8 mouse cellular contexts compared by ENCODE assay signal in the genomic region with DNA sequence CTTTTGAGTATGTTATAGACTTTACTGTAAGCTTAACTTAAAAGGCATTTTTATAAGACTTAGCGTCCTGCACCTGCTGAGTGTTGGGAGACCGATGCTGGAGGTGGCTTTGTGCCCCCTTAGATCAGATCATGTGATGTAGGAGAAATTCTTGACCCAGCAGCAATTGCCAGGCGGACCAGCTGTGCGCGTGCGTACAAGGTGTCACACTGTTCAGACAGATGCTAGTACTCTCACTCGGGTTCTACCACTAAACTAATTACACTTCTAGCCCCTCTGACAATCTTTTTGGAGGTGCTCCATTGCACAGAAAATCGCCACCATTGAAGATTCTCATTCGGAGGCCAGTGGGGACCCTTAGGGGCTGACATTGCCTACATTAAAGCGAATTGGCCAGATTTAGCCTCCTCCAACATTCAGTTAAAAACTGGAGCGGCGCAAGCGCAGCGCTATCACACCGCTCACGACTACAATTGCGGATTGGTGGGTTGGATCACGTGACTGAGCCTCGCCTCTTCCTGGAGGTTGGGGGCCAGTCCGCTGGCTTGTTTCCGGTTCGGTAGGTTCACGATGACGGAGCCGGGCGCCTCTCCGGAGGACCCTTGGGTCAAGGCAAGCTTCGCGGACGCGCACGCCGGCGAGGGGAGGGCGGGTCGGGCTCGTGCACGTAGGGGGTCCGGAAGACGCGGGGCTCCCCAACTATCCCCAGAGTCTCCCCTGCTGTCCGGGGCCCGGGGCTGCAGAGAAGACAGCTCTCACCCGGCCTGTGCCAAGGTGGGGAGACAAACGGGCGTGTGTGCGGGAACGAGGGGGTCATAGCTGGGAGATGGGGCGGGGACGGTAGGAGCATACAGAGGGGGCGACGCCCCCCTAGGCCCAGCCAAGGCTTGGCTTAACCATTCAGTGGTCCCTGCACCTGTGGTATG. TPM values are rescaled to one million over a fixed set of nuclear protein-coding genes. Genes with fewer than 3 reads are reported as not detected.
DNase-seq lines count a peak whose midpoint lies in the region; ATAC-seq and TF ChIP-seq lines count a peak whose summit lies in the region.

Gene Mlx (plus strand): TSS at position 522 of the 926 bp plus-strand sequence.

- H3K9me3 ChIP-seq in MEL (replicated peaks; ENCODE audit: insufficient read depth, low read length) = no peaks in the 10 kb centered on the region
- no peaks in the 10 kb centered on the region for H3K9me3 ChIP-seq in lung, embryonic 16.5 days (ENCODE audit: control insufficient read depth, low read length)

- peak within 1 kb of the TSS; percentile 77 to 80 for H3K4me3 ChIP-seq in MEL (ENCODE audit: control insufficient read depth in 1 of 2, insufficient read depth in 1 of 2, low read depth in 2 of 2, low read length in 2 of 2)
- H3K4me3 ChIP-seq in cerebellum, adult 2 months (replicated peaks; ENCODE audit: insufficient read depth, low read depth, low read length) = peak within 1 kb of the TSS; percentile 71
- H3K4me3 ChIP-seq in lung, embryonic 16.5 days (ENCODE audit: low read length) = peak within 1 kb of the TSS; percentile 88

- TF ChIP-seq CTCF in MEL (IDR thresholded peaks at IDR 0.05 in 2 of 3, conservative IDR thresholded peaks at IDR 0.05 in 1 of 3; ENCODE audit: control insufficient read depth in 1 of 3, insufficient read depth in 1 of 3, low read depth in 2 of 3, low read length in 3 of 3, poor library complexity in 1 of 3, severe bottlenecking in 1 of 3) = no peak
- TF ChIP-seq CTCF in cerebellum, adult 2 months (IDR thresholded peaks at IDR 0.05; ENCODE audit: borderline replicate concordance, insufficient read depth, low read depth, low read length) = no peak

- ATAC-seq in hematopoietic stem cell, adult 5-6 weeks (replicated peaks in 1 of 2; ENCODE audit: insufficient read depth in 1 of 2, low FRiP score in 2 of 2, low TSS enrichment in 1 of 2, low read depth in 1 of 2, poor library complexity in 2 of 2, severe bottlenecking in 2 of 2) = peak; percentile 70 to 78
- peak; percentile 85 for ATAC-seq in lung, embryonic 16.5 days (ENCODE audit: low read depth)

- TF ChIP-seq POLR2A in MEL (IDR thresholded peaks at IDR 0.05; ENCODE audit: control insufficient read depth in 1 of 2, insufficient read depth in 1 of 2, low read depth in 1 of 2, low read length in 2 of 2, poor library complexity in 1 of 2) = peak; percentile 72 to 90
- peak; percentile 75; the same call in 1 of the 2 replicates for TF ChIP-seq POLR2A in cerebellum, adult 2 months (IDR thresholded peaks at IDR 0.05; ENCODE audit: borderline replicate concordance, insufficient read depth, low read length)

- H3K27ac ChIP-seq in MEL (ENCODE audit: control insufficient read depth, low read depth, low read length) = peak within 1 kb of the TSS; percentile 66
- peak within 1 kb of the TSS; percentile 30 for H3K27ac ChIP-seq in cerebellum, adult 2 months (ENCODE audit: insufficient read depth, low read length)
- H3K27ac ChIP-seq in lung, embryonic 16.5 days (ENCODE audit: low read length) = peak within 1 kb of the TSS; percentile 89

- TF ChIP-seq EP300 in MEL (IDR thresholded peaks at IDR 0.05; ENCODE audit: low read depth in 1 of 2, low read length in 2 of 2) = no peak

- no peak for TF ChIP-seq RAD21 in MEL (IDR thresholded peaks at IDR 0.05; ENCODE audit: low read depth, low read length)

- no peaks in the 10 kb centered on the region for H3K27me3 ChIP-seq in MEL (ENCODE audit: control insufficient read depth in 1 of 2, insufficient read depth in 2 of 2, low read length in 2 of 2)
- no peaks in the 10 kb centered on the region for H3K27me3 ChIP-seq in cerebellum, adult 2 months (ENCODE audit: control insufficient read depth, insufficient read depth, low read length)
- no peaks in the 10 kb centered on the region for H3K27me3 ChIP-seq in lung, embryonic 16.5 days (ENCODE audit: control insufficient read depth, insufficient read depth, low read depth, low read length)

- H3K79me2 ChIP-seq in MEL (ENCODE audit: control insufficient read depth, insufficient read depth, low read length, poor library complexity) = peaks cover 23% of the 10 kb centered on the region

- 1% methylated on average over 52 of the region's 52 CpGs for WGBS in cerebellum, adult 2 months
- 1% methylated on average over 52 of the region's 52 CpGs for WGBS in lung, embryonic 16.5 days

- peak; percentile 97 for DNase-seq in MEL (ENCODE audit: low read depth, low spot score)
- DNase-seq in cerebellum, adult 2 months = peak; percentile 90 to 92
- DNase-seq in forelimb bud, embryonic 11.5 days (ENCODE audit: low read depth, low spot score) = peak; percentile 91
- peak; percentile 82 for DNase-seq in layer of hippocampus, adult 9-10 months (ENCODE audit: low spot score)
- DNase-seq in ovary, postnatal 10 days (ENCODE audit: low spot score) = peak; percentile 69
- DNase-seq in thymus, postnatal 10 days (ENCODE audit: low spot score in 2 of 2) = peak; percentile 81 to 84

- peak within 1 kb of the TSS; percentile 81 for H3K9ac ChIP-seq in MEL (ENCODE audit: control insufficient read depth, low read depth, low read length, poor library complexity, severe bottlenecking)
- peak within 1 kb of the TSS; percentile 92 for H3K9ac ChIP-seq in lung, embryonic 16.5 days (ENCODE audit: low read length)

- peaks cover 4 to 19% of the 10 kb centered on the region in 2 experiments for H3K4me1 ChIP-seq in MEL (ENCODE audit: control insufficient read depth in 1 of 2, insufficient read depth in 2 of 2, low read length in 2 of 2)
- peaks cover 15% of the 10 kb centered on the region; the same call in 1 of the 2 replicates for H3K4me1 ChIP-seq in cerebellum, adult 2 months (ENCODE audit: control insufficient read depth, insufficient read depth, low read length)
- peaks cover 24% of the 10 kb centered on the region for H3K4me1 ChIP-seq in lung, embryonic 16.5 days (replicated peaks; ENCODE audit: control insufficient read depth, insufficient read depth, low read length)

- peak within 1 kb of the TSS; percentile 95 for H3K4me2 ChIP-seq in lung, embryonic 16.5 days (ENCODE audit: low read depth, low read length)

- peaks cover 7 to 15% of the 10 kb centered on the region in 2 experiments for H3K36me3 ChIP-seq in MEL (ENCODE audit: control insufficient read depth in 1 of 2, insufficient read depth in 2 of 2, low read length in 2 of 2)
- peaks cover 23% of the 10 kb centered on the region for H3K36me3 ChIP-seq in lung, embryonic 16.5 days (ENCODE audit: control insufficient read depth, insufficient read depth, low read length)

TF ChIP-seq in MEL, 35 proteins besides CTCF, POLR2A, EP300 and RAD21 (continues in another document):
- TF ChIP-seq SMC3 (IDR thresholded peaks at IDR 0.05; ENCODE audit: low read depth, low read length) (no peak), USF1 (IDR thresholded peaks at IDR 0.05; ENCODE audit: low read depth, low read length) (peak; percentile 99), ETS1 (IDR thresholded peaks at IDR 0.05; ENCODE audit: low read depth, low read length) (0 out of 2 replicates have a peak, but pooled peaks have one; percentile 25), CHD1 (IDR thresholded peaks at IDR 0.05; ENCODE audit: low read depth, low read length) (no peak), RCOR1 (IDR thresholded peaks at IDR 0.05; ENCODE audit: low read depth, low read length) (no peak), JUND (IDR thresholded peaks at IDR 0.05; ENCODE audit: low read depth, low read length) (no peak), NELFE (IDR thresholded peaks at IDR 0.05; ENCODE audit: low read depth, low read length) (peak; percentile 78), CHD2 (IDR thresholded peaks at IDR 0.05; ENCODE audit: low read length) (no peak), SIN3A (IDR thresholded peaks at IDR 0.05; ENCODE audit: low read length) (peak; percentile 89), MYB (IDR thresholded peaks at IDR 0.05; ENCODE audit: low read depth, low read length) (peak; percentile 77), ZKSCAN1 (IDR thresholded peaks at IDR 0.05; ENCODE audit: low read depth, low read length) (no peak), NRF1 (IDR thresholded peaks at IDR 0.05; ENCODE audit: insufficient read depth, low read depth, low read length, poor library complexity, severe bottlenecking) (peak; percentile 94), KAT2A (conservative IDR thresholded peaks at IDR 0.05; ENCODE audit: low read depth, low read length) (no peak; the same call in 1 of the 2 replicates), TBP (IDR thresholded peaks at IDR 0.05; ENCODE audit: low read depth, low read length) (peak; percentile 85), USF2 (IDR thresholded peaks at IDR 0.05; ENCODE audit: borderline replicate concordance in 1 of 2, insufficient read depth in 1 of 2, low read depth in 1 of 2, low read length in 2 of 2) (peak; percentile 94 to 95), POLR2AphosphoS5 (IDR thresholded peaks at IDR 0.05; ENCODE audit: borderline replicate concordance, low read depth, low read length) (no peak), GATA1 (IDR thresholded peaks at IDR 0.05; ENCODE audit: low read depth, low read length) (peak; percentile 51; the same call in 1 of the 2 replicates), MXI1 (IDR thresholded peaks at IDR 0.05; ENCODE audit: low read depth, low read length) (peak; percentile 66), ZMIZ1 (IDR thresholded peaks at IDR 0.05; ENCODE audit: low read depth, low read length) (peak; percentile 82), TCF12 (IDR thresholded peaks at IDR 0.05; ENCODE audit: low read depth, low read length) (0 out of 2 replicates have a peak, but pooled peaks have one; percentile 25), HCFC1 (IDR thresholded peaks at IDR 0.05; ENCODE audit: low read depth, low read length) (peak; percentile 84), BHLHE40 (IDR thresholded peaks at IDR 0.05; ENCODE audit: borderline replicate concordance, low read depth, low read length) (peak; percentile 92), POLR2AphosphoS2 (IDR thresholded peaks at IDR 0.05; ENCODE audit: low read length) (peak; percentile 93), MAZ (IDR thresholded peaks at IDR 0.05; ENCODE audit: low read depth, low read length) (peak; percentile 91; the same call in 1 of the 2 replicates), ZNF384 (IDR thresholded peaks at IDR 0.05; ENCODE audit: low read depth, low read length) (no peak), E2F4 (IDR thresholded peaks at IDR 0.05; ENCODE audit: borderline replicate concordance, low read depth, low read length) (no peak), TAL1 (IDR thresholded peaks at IDR 0.05; ENCODE audit: low read length) (no peak), GABPA (IDR thresholded peaks at IDR 0.05; ENCODE audit: low read depth, low read length) (no peak)

RNA-seq across cellular contexts. Expression of gene Mlx, which starts in this region (rescaled TPM):
- 70.8 and 75.9 TPM in 2 replicates for total RNA-seq in MEL (2012; rRNA removed)
- polyA plus RNA-seq in MEL (2012; ENCODE audit: insufficient read depth in 1 of 2, insufficient read length in 2 of 2, low read depth in 1 of 2, low replicate concordance in 2 of 2, missing spikeins in 1 of 2) = 10 to 100 TPM in 1 of 2 experiments, not detected in 1; 57.5 TPM
- polyA plus RNA-seq in cerebellum, adult 2 months (2012; rRNA removed) = 54.9 and 55.8 TPM in 2 replicates
- total RNA-seq in hematopoietic stem cell, adult 5-6 weeks (2017) = 36.5 and 57.0 TPM in 2 replicates
- 41.3 and 60.3 TPM in 2 replicates for polyA plus RNA-seq in lung, embryonic 16.5 days (2015; fragmentation: Nextera tagmentation; extraction: Ambion mirVana)

Comparison
In these comparisons a context has a peak if more than half of its experiments do, and no peak if none do; other contexts are left out.
1. Peak in every context shown above with its lines: DNase-seq, ATAC-seq, H3K4me3 ChIP-seq and H3K27ac ChIP-seq.
2. H3K27ac ChIP-seq: peak in every context shown above with its lines; median percentile 89 in lung, embryonic 16.5 days; 66 in MEL; 30 in cerebellum, adult 2 months.